Mouse (Mus musculus) cortical plate, adult 2 months (tissue): ENCODE measurements at regions not wholly inside any gene's neighbourhood (a gene's known extent, or its start where the extent isn't known, plus 50 kb on each side); places are given as distances from the start of the nearest gene placed in this dataset.

ENCODE experiments used
- CTCF ChIP-seq: fragments of 200-500 bp; IDR thresholded peaks from 2 replicates; pipeline ENCODE4 v1.5.1; 2011; ENCODE audit warnings: mild to moderate bottlenecking, control low read depth, low read length; ENCODE audit not compliant: insufficient read depth; ENCODE audit errors: extremely low read depth
- POLR2A ChIP-seq: fragments of 200-500 bp; IDR thresholded peaks from 2 replicates; pipeline ENCODE4 v1.6.1; 2011; ENCODE audit warnings: mild to moderate bottlenecking, low read length, control low read depth; ENCODE audit not compliant: insufficient read depth; ENCODE audit errors: extremely low read depth

DNA sequence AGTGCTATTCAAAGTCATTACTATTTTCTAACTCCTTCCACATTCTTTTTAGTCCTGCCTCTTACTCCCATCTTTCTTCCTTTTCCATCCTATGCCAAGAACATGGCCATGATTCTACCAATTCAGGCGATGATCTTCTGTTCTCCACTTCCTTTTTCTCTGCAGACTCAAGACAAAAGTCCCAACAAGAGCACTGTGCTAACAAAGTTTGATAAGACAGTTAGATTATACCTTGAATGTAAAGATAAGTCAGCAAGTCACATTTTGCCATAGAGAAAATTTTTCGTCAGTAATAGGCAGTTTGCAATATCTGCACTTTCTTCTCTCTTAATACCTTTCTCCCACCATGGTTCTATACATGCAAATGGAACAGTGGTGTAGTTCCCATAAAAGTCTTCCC, 747.3 kb upstream of the B3galt2 start:
- no peak for TF ChIP-seq POLR2A
- no peak for TF ChIP-seq CTCF
